Mouse (Mus musculus) E14TG2a.4 (cell line): ENCODE results near the gene Tspan9.

Experiments used
- CTCF ChIP-seq: conservative IDR thresholded peaks from 2 replicates; pipeline ENCODE4 v1.5.1; 2014; ENCODE audit warnings: low read length
- NANOG ChIP-seq: IDR thresholded peaks from 2 replicates; pipeline ENCODE4 v1.6.1; 2014; ENCODE audit warnings: borderline replicate concordance, low read length, mixed read lengths

GRCm38 (mm10) chr6:128019119-128019518, 124.3 kb downstream of the Tspan9 start:
- no peak for TF ChIP-seq CTCF
- no peak for TF ChIP-seq NANOG
